Mouse (Mus musculus): ENCODE results near the gene Rccd1. TPM values are rescaled to one million over a fixed set of nuclear protein-coding genes. Genes with fewer than 3 reads are reported as not detected.

Rccd1 gene
- polyA plus RNA-seq, 1 experiment from 2014 or later, result 13.9 TPM

DNA sequence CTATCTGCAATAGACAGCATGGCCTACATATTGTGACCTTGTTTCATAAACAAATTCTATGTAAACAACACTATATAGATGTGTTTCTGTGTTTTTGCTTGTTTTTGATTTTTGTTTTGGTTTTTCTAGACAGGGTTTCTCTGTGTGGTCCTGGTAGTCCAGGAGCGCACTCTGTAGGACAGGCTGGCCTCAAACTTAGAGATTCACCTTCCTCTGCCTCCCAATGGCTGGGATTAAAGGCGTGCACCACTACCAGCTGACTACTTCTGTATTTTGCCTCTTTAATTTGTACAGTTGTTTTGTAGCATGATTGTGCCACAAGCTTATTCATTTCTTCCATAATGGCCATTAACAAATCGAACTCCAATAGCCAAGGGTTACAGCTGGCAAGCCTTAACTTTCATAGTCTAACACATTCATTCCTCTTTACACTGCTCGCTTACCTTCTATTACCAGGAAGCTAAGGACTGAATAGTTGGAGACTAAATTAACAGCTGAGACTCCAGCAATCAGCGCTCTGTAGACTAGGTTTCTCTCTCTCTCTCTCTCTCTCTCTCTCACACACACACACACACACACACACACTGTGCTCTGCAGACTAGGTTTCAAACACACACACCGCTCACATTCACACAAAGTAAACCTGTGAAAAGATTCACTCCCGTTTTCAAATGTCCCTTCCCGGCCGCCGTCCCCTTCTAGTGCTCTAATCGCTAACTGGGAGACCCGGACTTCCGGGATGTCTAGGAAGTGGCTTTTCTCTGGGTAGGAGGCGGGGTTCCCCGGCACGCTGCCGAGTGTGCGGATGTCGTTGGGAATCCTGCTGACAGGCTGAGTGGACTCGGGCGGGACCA, 55.1 kb downstream of the Rccd1 start, which contains the start of gene Vps33b:
Gene Vps33b, plus strand, starts transcription at position 753 of the 854 bp plus-strand sequence.
- Histone ChIP-seq H3K36me3 (replicated peaks) (peaks cover 39% of the 10 kb centered on the region), H3K4me3 (peak within 1 kb of the TSS; percentile 65), H3K4me2 (peak within 1 kb of the TSS; percentile 59), H3K4me1 (peaks cover 29% of the 10 kb centered on the region), H3K27me3 (replicated peaks) (no peaks in the 10 kb centered on the region), H3K9me3 (no peaks in the 10 kb centered on the region), H3K9ac (peak within 1 kb of the TSS; percentile 71), H3K27ac (peak within 1 kb of the TSS; percentile 73)
- ATAC-seq (replicated peaks), result peak; percentile 91
- 5% methylated on average over 21 of the region's 21 CpGs for WGBS

DNA sequence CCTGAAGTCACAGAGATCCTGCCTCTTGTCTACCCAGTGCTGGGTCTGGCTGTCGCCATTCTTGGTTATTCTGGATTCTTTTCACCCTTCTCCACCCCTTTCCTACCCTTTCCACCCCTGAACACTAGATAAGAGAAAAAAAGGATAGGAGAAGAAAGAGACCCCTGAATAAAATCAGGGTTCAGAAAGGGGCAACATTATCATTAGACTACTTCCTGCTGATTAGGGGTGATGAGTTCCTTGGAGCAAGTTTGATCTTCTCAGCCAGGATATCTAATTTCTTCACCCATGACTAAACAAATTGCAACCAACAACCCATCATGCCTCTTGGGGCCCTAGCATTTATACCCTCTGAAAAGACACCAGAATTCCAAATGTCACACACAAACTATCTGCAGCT, 56.5 kb downstream of the Rccd1 start:
- WGBS, result 76% methylated on average over 1 of the region's 1 CpGs

DNA sequence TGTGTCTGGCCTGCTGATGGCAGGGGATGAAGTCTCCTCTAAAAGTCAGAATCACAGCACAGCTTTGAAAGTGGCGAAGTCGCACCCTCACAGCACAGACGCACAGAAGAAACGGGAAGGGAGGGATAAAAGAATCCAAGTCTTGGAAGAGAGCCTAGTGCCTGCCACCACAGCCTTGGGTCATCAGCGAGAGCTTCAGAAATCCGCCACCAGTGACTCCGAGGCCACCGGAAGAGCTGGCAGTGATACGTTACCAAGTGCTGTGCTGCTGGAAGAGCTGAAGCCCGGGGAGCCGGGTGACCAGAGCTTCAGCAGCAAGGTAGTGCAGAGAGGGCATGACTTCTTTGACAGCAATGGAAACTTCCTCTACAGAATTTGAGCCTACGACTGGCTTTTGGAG, 59.6 kb downstream of the Rccd1 start:
- WGBS, result 93% methylated on average over 12 of the region's 12 CpGs
- Histone ChIP-seq H3K4me3 (no peak overlapping the region), H3K9ac (no peak overlapping the region), H3K4me2 (no peak overlapping the region), H3K9me3 (no peaks in the 10 kb centered on the region), H3K27ac (no peak overlapping the region), H3K4me1 (peaks cover 28% of the 10 kb centered on the region), H3K36me3 (replicated peaks) (peaks cover 23% of the 10 kb centered on the region), H3K27me3 (replicated peaks) (peaks cover 4% of the 10 kb centered on the region; the same call in 1 of the 2 replicates)
- no peak for ATAC-seq (replicated peaks)

More for the DNA sequence above, 56.5 kb downstream of the Rccd1 start:
- Histone ChIP-seq H3K4me2 (no peak overlapping the region), H3K27me3 (replicated peaks) (no peaks in the 10 kb centered on the region), H3K9me3 (no peaks in the 10 kb centered on the region), H3K9ac (no peak overlapping the region), H3K4me3 (no peak overlapping the region), H3K36me3 (replicated peaks) (peaks cover 25% of the 10 kb centered on the region), H3K27ac (no peak overlapping the region), H3K4me1 (peaks cover 34% of the 10 kb centered on the region)
- no peak for ATAC-seq (replicated peaks)

DNA sequence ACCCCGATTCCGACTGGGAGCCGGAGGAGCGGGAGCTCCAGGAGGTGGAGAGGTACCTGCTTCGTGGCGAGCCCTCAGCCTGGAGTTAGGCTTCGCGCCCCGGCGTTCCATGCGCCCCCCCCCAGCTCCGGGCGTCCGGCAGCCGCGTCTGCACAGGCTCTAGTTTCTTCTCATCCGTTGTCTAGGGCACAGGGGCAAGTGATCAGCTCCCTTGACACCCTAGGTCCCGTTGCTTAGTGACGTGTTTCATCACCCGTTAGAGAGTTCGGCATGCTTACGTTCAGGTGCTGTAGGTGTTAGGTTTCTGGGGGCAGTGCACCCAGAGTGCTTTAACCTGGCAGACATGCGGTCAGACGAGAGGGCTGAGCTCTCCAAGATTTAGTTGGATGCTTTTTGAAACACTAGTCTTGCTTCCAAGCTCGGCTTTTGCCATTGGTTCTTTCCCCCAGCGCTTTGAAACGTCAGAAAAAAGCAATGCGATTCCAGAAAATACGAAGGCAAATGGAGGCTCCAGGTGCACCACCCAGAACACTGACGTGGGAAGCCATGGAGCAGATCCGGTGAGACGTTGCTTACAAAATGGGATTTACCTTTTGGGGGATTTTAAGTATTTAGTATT, 62.8 kb downstream of the Rccd1 start:
- Histone ChIP-seq H3K4me2 (peak overlapping the region; percentile 80), H3K27me3 (replicated peaks) (peaks cover 32% of the 10 kb centered on the region), H3K27ac (peak overlapping the region; percentile 76), H3K9ac (peak overlapping the region; percentile 79), H3K9me3 (no peaks in the 10 kb centered on the region), H3K36me3 (replicated peaks) (peaks cover 17% of the 10 kb centered on the region), H3K4me1 (peaks cover 20% of the 10 kb centered on the region), H3K4me3 (peak overlapping the region; percentile 91)
- 1% methylated on average over 32 of the region's 32 CpGs for WGBS
- peak; percentile 74 for ATAC-seq (replicated peaks)

DNA sequence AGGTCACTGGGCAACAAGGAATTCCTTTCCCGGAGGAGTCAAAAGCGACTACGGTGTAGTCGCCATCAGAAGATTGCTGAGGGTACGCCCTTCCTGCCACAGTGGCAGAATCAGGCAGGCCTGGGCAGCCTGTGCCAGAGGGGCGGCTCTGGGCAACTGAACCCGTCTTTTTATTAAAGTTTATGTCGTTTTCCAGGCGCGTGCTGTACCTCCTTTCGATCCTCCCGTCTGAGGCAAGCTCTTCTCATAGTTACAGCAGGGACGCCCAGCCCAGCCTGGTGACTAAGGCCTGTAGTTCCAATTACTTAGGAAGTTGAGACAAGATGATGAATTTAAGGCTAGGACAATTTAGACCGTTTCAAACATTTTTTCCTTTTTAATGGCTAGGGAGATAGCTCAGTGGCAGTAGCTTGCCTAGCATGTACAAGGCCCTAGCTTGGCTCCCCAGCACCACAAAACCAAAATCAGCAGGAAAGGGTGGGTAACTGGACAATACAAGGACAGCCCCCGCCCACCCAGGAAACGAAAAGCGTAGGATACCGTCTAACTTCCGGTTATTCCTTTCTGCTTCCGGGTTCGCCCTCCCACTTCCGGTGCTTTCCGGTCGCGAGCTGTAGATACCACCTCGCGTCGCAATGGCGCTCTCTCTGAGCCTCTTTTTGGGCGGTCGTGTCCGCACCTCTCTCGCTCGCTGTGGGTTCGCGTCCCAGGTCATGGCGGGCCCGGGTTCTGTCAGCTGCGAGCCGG, 63.5 kb downstream of the Rccd1 start, which contains the start of gene Ngrn:
Gene Ngrn, plus strand, starts transcription at position 591 of the 747 bp plus-strand sequence.
- Histone ChIP-seq H3K36me3 (replicated peaks) (peaks cover 14% of the 10 kb centered on the region), H3K27me3 (replicated peaks) (peaks cover 34% of the 10 kb centered on the region), H3K4me1 (peaks cover 20% of the 10 kb centered on the region), H3K4me3 (peak within 1 kb of the TSS; percentile 91), H3K9ac (peak within 1 kb of the TSS; percentile 79), H3K9me3 (no peaks in the 10 kb centered on the region), H3K4me2 (peak within 1 kb of the TSS; percentile 80), H3K27ac (peak within 1 kb of the TSS; percentile 76)
- WGBS, result 26% methylated on average over 40 of the region's 40 CpGs
- peak; percentile 91 for ATAC-seq (replicated peaks)

DNA sequence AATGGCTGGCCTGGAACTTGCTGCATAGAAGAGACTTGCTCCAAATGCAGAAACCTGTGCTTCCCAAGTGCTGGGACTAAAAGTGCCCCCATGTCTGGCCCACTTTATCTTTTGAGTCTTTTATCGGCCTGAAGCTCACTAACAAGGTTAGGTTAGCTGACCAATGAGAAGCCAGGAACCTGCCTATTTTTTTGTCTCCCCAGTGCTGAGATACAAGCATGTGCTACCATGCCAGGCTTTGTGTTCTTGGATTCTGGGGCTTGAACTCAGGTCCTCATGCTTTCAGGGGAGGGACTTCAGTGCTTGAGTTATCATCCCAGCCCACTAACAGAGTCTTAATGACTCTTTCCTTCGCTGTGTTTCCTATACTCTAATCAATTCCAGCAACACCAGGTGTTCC, 66.5 kb downstream of the Rccd1 start:
- Histone ChIP-seq H3K36me3 (replicated peaks) (no peaks in the 10 kb centered on the region), H3K4me2 (no peak overlapping the region), H3K4me3 (no peak overlapping the region), H3K27ac (no peak overlapping the region), H3K4me1 (peaks cover 15% of the 10 kb centered on the region), H3K9me3 (no peaks in the 10 kb centered on the region), H3K9ac (no peak overlapping the region), H3K27me3 (replicated peaks) (peaks cover 43% of the 10 kb centered on the region)
- 74% methylated on average over 2 of the region's 2 CpGs for WGBS
- ATAC-seq (replicated peaks), result no peak

DNA sequence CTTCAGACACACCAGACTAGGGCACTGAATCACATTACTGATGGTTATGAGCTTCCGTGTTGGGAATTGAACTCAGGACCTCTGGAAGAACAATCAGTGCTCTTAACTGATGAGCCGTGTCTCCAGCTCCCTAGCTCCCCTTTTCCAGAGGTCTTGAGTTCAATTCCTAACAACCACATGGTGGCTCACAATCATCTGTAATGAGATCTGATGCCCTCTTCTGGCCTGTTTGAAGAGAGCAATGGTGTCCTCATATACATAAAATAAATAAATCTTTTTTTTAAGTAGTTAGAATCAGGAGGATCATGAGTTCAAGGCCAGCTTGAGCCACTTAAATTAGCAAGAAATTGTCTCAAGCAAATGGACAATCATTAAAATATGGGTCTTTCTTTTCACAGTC, 68.3 kb downstream of the Rccd1 start:
- Histone ChIP-seq H3K36me3 (replicated peaks) (no peaks in the 10 kb centered on the region), H3K4me2 (no peak overlapping the region), H3K27me3 (replicated peaks) (peaks cover 43% of the 10 kb centered on the region), H3K9me3 (no peaks in the 10 kb centered on the region), H3K27ac (no peak overlapping the region), H3K4me3 (no peak overlapping the region), H3K9ac (no peak overlapping the region), H3K4me1 (peaks cover 5% of the 10 kb centered on the region; the same call in 1 of the 2 replicates)
- WGBS, result 81% methylated on average over 2 of the region's 2 CpGs
- no peak for ATAC-seq (replicated peaks)

DNA sequence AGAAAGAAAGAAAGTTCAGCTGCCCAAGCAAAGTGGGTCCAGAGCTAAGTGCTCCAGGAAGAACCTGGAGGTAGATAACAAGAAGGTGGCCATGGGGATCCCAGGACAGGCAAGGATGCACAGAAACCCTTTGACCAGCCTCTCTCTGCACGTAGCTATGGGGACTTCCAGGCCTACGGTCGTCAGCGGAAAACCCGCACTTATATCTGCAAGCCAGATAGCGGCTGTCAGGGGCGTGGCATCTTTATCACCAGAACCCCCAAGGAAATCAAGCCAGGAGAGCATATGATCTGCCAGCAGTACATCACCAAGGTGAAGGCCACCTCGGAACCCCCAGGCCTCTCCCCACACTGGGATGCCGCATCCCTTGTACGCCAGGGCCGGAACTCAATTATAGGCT, 71.4 kb downstream of the Rccd1 start:
- Histone ChIP-seq H3K4me1 (no peaks in the 10 kb centered on the region), H3K4me2 (no peak overlapping the region), H3K4me3 (no peak overlapping the region), H3K27me3 (replicated peaks) (peaks cover 21% of the 10 kb centered on the region), H3K9ac (no peak overlapping the region), H3K9me3 (no peaks in the 10 kb centered on the region), H3K36me3 (replicated peaks) (no peaks in the 10 kb centered on the region), H3K27ac (no peak overlapping the region)
- ATAC-seq (replicated peaks), result no peak
- 88% methylated on average over 11 of the region's 11 CpGs for WGBS

DNA sequence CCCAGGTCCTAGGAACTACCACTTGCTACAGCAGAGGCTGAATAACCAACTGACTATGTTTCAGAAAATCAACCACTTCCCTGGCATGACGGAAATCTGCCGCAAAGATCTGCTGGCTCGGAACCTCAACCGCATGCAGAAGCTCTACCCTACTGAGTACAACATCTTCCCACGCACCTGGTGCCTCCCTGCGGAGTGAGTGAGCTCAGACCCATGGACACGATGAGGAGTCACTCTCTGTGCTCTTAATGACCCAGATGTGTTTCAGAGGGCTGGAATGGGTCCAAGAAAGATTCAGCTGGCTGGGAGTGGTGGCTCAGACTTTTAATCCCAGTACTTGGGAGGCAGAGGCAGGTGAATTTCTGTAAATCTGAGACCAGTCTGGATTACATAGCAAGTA, 71.8 kb downstream of the Rccd1 start:
- Histone ChIP-seq H3K27ac (no peak overlapping the region), H3K9me3 (no peaks in the 10 kb centered on the region), H3K27me3 (replicated peaks) (peaks cover 18% of the 10 kb centered on the region), H3K9ac (no peak overlapping the region), H3K4me2 (no peak overlapping the region), H3K4me1 (no peaks in the 10 kb centered on the region), H3K4me3 (no peak overlapping the region), H3K36me3 (replicated peaks) (no peaks in the 10 kb centered on the region)
- no peak for ATAC-seq (replicated peaks)
- 83% methylated on average over 7 of the region's 7 CpGs for WGBS

DNA sequence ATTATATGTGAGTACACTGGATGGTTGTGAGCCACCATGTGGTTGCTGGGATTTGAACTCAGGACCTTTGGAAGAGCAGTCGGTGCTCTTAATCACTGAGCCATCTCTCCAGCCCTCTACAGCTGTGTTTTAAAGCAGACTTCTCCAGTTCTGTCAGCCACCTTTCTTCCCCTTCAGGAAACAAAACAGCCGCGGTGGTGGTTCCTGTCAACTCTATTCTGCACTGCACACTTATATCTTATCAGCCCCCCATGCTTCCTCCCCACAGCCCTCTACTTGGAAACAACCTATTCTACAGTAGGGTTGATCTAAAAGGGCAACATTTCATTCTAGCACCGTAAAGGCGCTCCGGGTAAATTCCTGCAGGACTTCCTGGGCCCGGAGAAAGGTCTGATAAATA, 77.4 kb downstream of the Rccd1 start:
- H3K4me1 ChIP-seq, result no peaks in the 10 kb centered on the region
- peak overlapping the region; percentile 57 for H3K4me2 ChIP-seq
- peak overlapping the region; percentile 62 for H3K9ac ChIP-seq
- H3K36me3 ChIP-seq (replicated peaks), result no peaks in the 10 kb centered on the region
- WGBS, result 63% methylated on average over 7 of the region's 7 CpGs
- no peaks in the 10 kb centered on the region for H3K9me3 ChIP-seq
- H3K4me3 ChIP-seq, result peak overlapping the region; percentile 54
- no peak for ATAC-seq (replicated peaks)
- peak overlapping the region; percentile 86 for H3K27ac ChIP-seq
- H3K27me3 ChIP-seq (replicated peaks), result no peaks in the 10 kb centered on the region

DNA sequence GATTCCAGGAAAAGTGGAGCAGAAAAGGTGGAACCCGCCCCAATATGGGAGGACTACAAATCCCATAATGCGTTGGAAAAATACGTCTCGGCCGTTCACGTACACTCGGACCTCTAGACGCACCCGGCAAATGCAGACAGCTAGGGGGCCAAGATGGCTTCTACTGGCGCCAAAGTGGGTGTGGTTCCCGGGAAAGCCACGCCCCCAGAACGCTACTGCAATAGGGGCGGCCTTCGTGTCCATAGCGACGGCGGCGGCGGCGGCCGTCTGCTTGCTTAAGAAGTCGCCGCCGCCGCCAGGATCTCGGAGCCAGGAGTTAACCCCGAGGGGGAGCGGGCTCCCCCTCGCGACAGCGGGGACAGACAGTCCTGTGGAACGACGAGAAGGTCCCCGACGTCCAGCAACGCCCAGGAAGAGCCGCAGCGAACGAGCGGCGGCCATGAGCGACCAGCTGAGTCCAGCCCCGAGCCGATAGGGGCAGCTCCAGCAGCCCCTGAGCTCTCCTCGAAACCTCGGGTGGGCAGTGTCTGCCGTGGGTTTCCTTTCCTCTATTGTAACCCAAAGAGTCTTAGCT, 78.0 kb downstream of the Rccd1 start, which contains the start of gene Ttll13:
Gene Ttll13, plus strand, starts transcription at position 229 of the 574 bp plus-strand sequence.
- Histone ChIP-seq H3K9me3 (no peaks in the 10 kb centered on the region), H3K4me3 (peak within 1 kb of the TSS; percentile 54), H3K4me1 (no peaks in the 10 kb centered on the region), H3K27me3 (replicated peaks) (no peaks in the 10 kb centered on the region), H3K4me2 (peak within 1 kb of the TSS; percentile 57), H3K36me3 (replicated peaks) (no peaks in the 10 kb centered on the region), H3K27ac (peak within 1 kb of the TSS; percentile 86), H3K9ac (peak within 1 kb of the TSS; percentile 62)
- peak; percentile 98 for ATAC-seq (replicated peaks)
- under 1% methylated on average over 48 of the region's 48 CpGs for WGBS
